Mouse (Mus musculus) brain, embryonic 14.5 days (tissue): ENCODE results near the gene Gm11985.

Experiments
- CTCF ChIP-seq: fragments of 200-500 bp; IDR thresholded peaks from 2 replicates; pipeline ENCODE4 v1.5.1; 2012; ENCODE audit warnings: inconsistent platforms, mild to moderate bottlenecking, moderate library complexity, borderline replicate concordance; ENCODE audit not compliant: insufficient read depth, insufficient read length; ENCODE audit errors: extremely low read depth
- POLR2A ChIP-seq: fragments of 200-500 bp; IDR thresholded peaks from 2 replicates; pipeline ENCODE4 v1.6.1; 2012; ENCODE audit warnings: mild to moderate bottlenecking, inconsistent platforms, borderline replicate concordance; ENCODE audit not compliant: poor library complexity, insufficient read depth, insufficient read length, severe bottlenecking; ENCODE audit errors: extremely low read depth

DNA sequence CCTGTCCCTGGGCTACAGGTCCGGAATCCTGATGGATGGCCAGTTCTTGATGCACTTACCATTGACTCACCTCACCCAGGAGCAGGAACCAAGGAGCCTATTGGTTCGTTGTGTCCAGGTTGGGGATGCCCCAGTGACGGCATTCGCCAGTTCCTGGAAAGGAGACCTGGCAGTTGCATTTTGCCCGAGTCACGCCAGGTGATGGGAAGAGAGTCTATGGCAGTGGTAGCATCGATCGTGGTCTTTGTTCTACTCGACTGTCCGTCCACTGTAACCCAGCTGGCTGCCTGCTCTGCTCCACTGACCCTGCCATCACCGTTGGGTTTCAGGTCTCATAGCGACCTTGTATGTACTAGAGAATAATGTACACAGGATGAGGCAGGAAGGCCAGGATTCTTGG, 36.0 kb downstream of the Gm11985 start:
- TF ChIP-seq POLR2A: no peak
- no peak for TF ChIP-seq CTCF
